Mouse (Mus musculus) T-helper 2 cell (primary cell): Measurements from ENCODE around the gene Cylc1.

Experiments
- in situ Hi-C: fragments of 300-600 bp; cut with MboI, MseI; formaldehyde crosslinking; loops from one replicate; pipeline ENCODE4 v1.15.1; 2025; ENCODE audit warnings: high pct_unique_total_duplicates

Gene Cylc1

DNA sequence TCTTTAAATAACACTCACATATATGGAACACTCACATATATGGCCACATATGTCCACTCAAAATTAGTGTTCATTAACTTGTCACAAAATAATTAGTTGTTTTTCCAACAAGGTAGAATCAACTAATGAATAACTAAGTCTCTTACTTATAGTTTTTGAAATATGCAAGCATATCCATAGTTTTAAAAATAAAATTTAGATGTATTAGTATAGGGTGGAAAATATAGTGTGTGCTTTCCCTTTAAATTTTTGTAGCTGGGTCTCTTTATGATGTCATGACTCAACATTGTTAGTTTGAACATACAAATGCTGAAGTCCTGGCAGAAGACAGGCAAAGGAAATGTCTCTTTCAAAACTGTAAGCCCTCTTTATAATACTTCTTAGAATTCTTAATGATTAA, at the start of gene Cylc1:
Gene Cylc1, plus strand, starts transcription at position 301 of the 400 bp plus-strand sequence.
- in situ Hi-C loops: no loop called here

DNA sequence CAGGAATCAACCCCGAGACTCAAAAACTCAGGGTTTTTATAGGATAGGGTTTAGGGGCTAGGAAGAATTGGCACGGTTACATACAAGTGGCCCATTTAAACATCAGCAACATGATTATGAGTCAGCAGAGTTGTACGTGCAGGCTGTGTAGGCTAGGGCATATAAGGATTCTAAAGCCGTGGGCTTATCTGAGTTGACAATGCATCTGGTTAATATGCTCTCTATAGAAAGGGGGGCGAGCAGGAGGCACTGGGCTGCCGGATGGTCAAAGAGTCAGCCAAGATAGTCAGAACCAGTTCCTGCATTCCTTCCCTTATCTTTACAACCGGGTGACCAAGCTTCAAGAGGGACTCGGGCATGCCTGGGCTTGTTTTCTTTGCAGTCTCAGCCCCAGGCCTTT, 31.5 kb upstream of the Cylc1 start:
- in situ Hi-C loops: no loop called here

DNA sequence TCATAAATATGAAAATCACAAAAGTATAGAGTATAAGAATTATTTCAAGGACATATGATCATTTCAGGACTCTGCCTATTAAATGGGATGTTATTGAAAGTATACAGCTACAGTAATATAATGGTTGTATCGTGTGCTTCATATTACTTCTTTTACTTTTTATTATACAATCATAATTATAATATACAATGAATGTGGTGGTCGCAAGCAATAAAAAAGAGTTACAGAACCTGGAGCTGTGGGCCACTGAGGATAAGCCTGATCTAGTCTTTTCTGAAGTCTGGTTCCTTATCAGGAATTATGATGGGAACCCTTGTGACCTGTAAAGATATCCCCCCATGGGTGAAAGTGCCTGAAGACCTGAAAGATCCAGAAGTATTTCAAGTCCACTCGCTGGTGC, 57.8 kb downstream of the Cylc1 start, which contains the start of gene Gm10112:
Gene Gm10112, plus strand, starts transcription at position 301 of the 400 bp plus-strand sequence.
- in situ Hi-C loops: no loop called here
